Mouse (Mus musculus) limb, embryonic 11.5 days (tissue): ENCODE results near the gene Frmd4a. TPM values are rescaled to one million over a fixed set of nuclear protein-coding genes. Genes with fewer than 3 reads are reported as not detected.

Source experiments
- ATAC-seq: fragments of 200-750 bp; cut with Nextera tagmentation; 2 replicates; pipeline ENCODE4 v1.8.0; 2017; ENCODE audit warnings: low read depth; ENCODE audit not compliant: insufficient number of reproducible peaks, low FRiP score, low TSS enrichment
- DNase-seq: peaks from one replicate; pipeline ENCODE4 v3.0.0-alpha.2; 2015; ENCODE audit warnings: low spot score
- H3K27ac ChIP-seq: fragments of 300-500 bp; sonication (generic); replicated peaks from 2 replicates; pipeline ENCODE4 v1.5.1; 2014; ENCODE audit warnings: low read depth, mild to moderate bottlenecking, low read length
- H3K27me3 ChIP-seq: fragments of 300-500 bp; sonication (generic); 2 replicates; pipeline ENCODE4 v1.6.1; 2014; ENCODE audit warnings: mild to moderate bottlenecking, low read length, mixed read lengths; ENCODE audit not compliant: control insufficient read depth, insufficient read depth
- H3K36me3 ChIP-seq: fragments of 300-500 bp; sonication (generic); 2 replicates; pipeline ENCODE4 v1.6.1; 2014; ENCODE audit warnings: mild to moderate bottlenecking, low read length, moderate library complexity, mixed read lengths; ENCODE audit not compliant: control insufficient read depth, insufficient read depth
- H3K4me1 ChIP-seq: fragments of 300-500 bp; sonication (generic); 2 replicates; pipeline ENCODE4 v1.6.1; 2014; ENCODE audit warnings: low read length, mixed read lengths; ENCODE audit not compliant: control insufficient read depth, insufficient read depth
- H3K4me2 ChIP-seq: fragments of 300-500 bp; sonication (generic); 2 replicates; pipeline ENCODE4 v1.6.1; 2014; ENCODE audit warnings: low read depth, mild to moderate bottlenecking, moderate library complexity; ENCODE audit not compliant: severe bottlenecking
- H3K4me3 ChIP-seq: fragments of 300-500 bp; sonication (generic); 2 replicates; pipeline ENCODE4 v1.5.1; 2014; ENCODE audit warnings: low read depth, low read length
- H3K9ac ChIP-seq: fragments of 300-500 bp; sonication (generic); 2 replicates; pipeline ENCODE4 v1.6.1; 2014; ENCODE audit warnings: mild to moderate bottlenecking, low read length
- H3K9me3 ChIP-seq: fragments of 300-500 bp; sonication (generic); 2 replicates; pipeline ENCODE4 v1.6.1; 2016; ENCODE audit warnings: low read length; ENCODE audit not compliant: control insufficient read depth
- WGBS: fragments of 180-500 bp; shearing (Covaris S2); extraction: QIAGEN DNeasy Blood & Tissue Kit; methylation state at CpG from one replicate; pipeline ENCODE4 v1.1.7; 2014; 5-methylcytosine and 5-hydroxymethylcytosine counted together
- polyA plus RNA-seq: library from polyadenylated mRNA; unstranded; fragments of >200 nt; fragmentation: Nextera tagmentation; extraction: Ambion mirVana; gene quantifications from 2 replicates; pipeline ENCODE4 v1.2.1, GENCODE M21; 2014

The Frmd4a gene
- polyA plus RNA-seq, 1 experiment from 2014 or later: 65.3 TPM

DNA sequence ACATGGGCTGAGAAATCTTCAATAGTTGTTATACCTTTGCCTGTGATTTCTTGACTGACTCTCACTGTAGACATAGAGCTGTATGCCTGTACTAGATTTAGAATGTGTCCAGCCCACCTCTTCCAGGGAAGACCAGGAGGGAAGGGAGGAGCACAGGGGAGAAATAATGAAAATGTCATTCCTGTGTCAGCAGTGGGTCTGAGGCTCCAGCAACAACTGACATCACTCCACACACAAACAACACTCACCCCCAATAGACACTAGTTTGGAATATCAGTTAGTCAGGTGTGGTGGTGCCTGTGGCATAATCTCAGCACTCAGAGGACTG is 82.2 kb downstream of the Frmd4a start:
- H3K4me3 ChIP-seq: no peak overlapping the region
- no peak overlapping the region for H3K9ac ChIP-seq
- ATAC-seq (no peak), DNase-seq (no peak)
- H3K27ac ChIP-seq: no peak overlapping the region
- H3K27me3 ChIP-seq: no peaks in the 10 kb centered on the region
- H3K9me3 ChIP-seq: no peaks in the 10 kb centered on the region
- no peaks in the 10 kb centered on the region; the same call in 1 of the 2 replicates for H3K4me1 ChIP-seq
- H3K36me3 ChIP-seq: no peaks in the 10 kb centered on the region
- H3K4me2 ChIP-seq: no peak overlapping the region

GRCm38 (mm10) chr2:4101370-4101769 is 83.9 kb downstream of the Frmd4a start:
- 76% methylated on average over 2 of the region's 2 CpGs for WGBS
- DNase-seq (no peak), ATAC-seq (no peak)
- no peaks in the 10 kb centered on the region for H3K36me3 ChIP-seq
- H3K27ac ChIP-seq: no peak overlapping the region
- H3K9me3 ChIP-seq: no peaks in the 10 kb centered on the region
- no peak overlapping the region for H3K4me2 ChIP-seq
- H3K27me3 ChIP-seq: no peaks in the 10 kb centered on the region
- H3K9ac ChIP-seq: no peak overlapping the region
- H3K4me1 ChIP-seq: no peaks in the 10 kb centered on the region; the same call in 1 of the 2 replicates
- H3K4me3 ChIP-seq: no peak overlapping the region

- ATAC-seq (no peak), DNase-seq (no peak)
- no peaks in the 10 kb centered on the region for H3K27me3 ChIP-seq
- no peak overlapping the region for H3K4me2 ChIP-seq
- no peaks in the 10 kb centered on the region for H3K4me1 ChIP-seq
- H3K36me3 ChIP-seq: no peaks in the 10 kb centered on the region
- H3K9ac ChIP-seq: no peak overlapping the region
- 82% methylated on average over 7 of the region's 7 CpGs for WGBS
- H3K4me3 ChIP-seq: no peak overlapping the region
- H3K9me3 ChIP-seq: no peaks in the 10 kb centered on the region
- no peak overlapping the region for H3K27ac ChIP-seq
These were observed 95.9 kb downstream of the Frmd4a start for GRCm38 (mm10) chr2:4113303-4113920.

DNA sequence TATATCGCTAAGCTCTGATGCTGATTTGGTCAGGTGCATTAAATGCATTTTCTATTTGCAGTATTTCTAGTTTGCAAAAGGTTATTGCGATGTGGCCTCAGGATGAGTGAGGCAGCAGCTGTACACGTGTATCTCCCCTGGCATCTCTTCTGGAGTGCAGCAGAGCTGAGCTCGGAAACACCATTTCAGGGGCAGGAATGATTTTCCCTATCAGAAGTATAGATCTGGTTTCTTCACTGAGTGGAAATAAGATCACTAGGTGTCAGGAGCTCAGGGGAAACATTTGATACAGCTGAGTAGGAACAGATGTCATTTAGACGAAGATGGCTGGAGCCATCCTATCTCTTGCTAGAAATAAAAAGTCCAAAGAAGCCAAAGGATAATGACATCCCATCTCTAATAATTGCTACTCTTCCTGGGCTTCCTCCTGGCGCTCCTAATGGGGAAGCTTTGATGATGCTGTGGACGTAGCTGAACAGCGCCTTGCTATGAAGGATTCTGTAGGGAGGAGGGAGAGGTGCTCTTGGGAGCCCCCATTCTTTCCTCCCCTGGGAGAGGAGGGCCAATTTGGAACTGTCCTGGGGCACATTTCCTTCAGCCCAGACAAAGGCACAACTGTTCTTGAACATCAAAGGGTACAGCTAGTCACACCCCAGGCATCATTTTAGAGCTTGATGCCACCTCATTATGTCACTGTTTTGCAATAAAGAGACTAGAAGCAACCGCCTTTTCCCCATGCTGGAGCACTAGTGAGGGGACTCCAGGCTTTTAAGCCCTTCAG is 102.4 kb downstream of the Frmd4a start:
- 37% methylated on average over 9 of the region's 9 CpGs for WGBS
- ATAC-seq: no peak
- no peak overlapping the region for H3K4me3 ChIP-seq

DNA sequence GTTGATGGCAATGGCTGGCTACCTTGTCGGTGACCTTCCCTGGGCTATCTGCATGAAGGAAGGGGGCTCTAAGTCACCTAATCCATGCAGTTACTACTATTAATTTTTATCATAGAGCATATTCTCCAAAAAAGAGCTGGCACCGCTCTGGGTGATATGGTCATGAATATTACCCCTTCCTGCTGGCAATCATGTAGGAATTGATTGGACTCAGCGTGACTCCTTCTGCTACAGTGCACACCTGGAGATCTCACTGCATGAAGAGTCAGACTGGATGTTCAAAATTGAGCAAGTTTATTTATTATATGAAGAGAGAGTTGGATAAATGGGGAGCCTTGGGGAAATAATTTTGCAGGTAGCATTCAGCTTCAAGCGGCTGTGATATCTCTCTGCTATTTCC is 113.7 kb downstream of the Frmd4a start:
- Histone ChIP-seq H3K36me3 (no peaks in the 10 kb centered on the region), H3K27ac (no peak overlapping the region), H3K4me2 (no peak overlapping the region), H3K4me1 (no peaks in the 10 kb centered on the region), H3K9me3 (no peaks in the 10 kb centered on the region), H3K9ac (no peak overlapping the region), H3K27me3 (no peaks in the 10 kb centered on the region), H3K4me3 (no peak overlapping the region)
- WGBS: 95% methylated on average over 4 of the region's 4 CpGs
- ATAC-seq (no peak), DNase-seq (no peak)

More for the DNA sequence above, 102.4 kb downstream of the Frmd4a start:
- peak; percentile 30 for DNase-seq
- no peaks in the 10 kb centered on the region for H3K27me3 ChIP-seq
- no peak overlapping the region for H3K9ac ChIP-seq
- H3K36me3 ChIP-seq: no peaks in the 10 kb centered on the region
- H3K9me3 ChIP-seq: no peaks in the 10 kb centered on the region
- no peak overlapping the region for H3K27ac ChIP-seq
- no peaks in the 10 kb centered on the region for H3K4me1 ChIP-seq
- no peak overlapping the region for H3K4me2 ChIP-seq

DNA sequence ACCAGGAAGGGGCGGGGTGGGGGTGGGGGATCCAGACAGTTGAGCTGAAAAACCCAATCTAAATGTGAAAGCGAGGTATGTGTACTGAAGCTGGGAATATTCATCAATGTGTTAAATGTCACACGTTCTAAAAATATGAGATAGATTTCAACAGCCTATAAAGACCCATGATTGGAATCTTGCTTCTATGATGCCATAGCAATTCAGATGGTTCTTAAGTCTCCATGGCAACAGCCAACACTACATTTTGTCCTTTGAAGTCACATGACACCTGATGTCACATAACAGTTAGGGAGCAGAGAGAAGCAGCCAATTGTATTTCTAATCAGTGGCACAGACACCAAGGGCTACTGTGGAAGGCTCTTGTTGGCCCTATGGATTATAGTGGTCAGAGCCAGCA is 120.0 kb downstream of the Frmd4a start:
- Histone ChIP-seq H3K4me3 (no peak overlapping the region), H3K4me2 (no peak overlapping the region), H3K27me3 (no peaks in the 10 kb centered on the region), H3K36me3 (no peaks in the 10 kb centered on the region), H3K9me3 (no peaks in the 10 kb centered on the region), H3K27ac (no peak overlapping the region), H3K9ac (no peak overlapping the region), H3K4me1 (no peaks in the 10 kb centered on the region)
- no peak for DNase-seq
- ATAC-seq: no peak
- 91% methylated on average over 3 of the region's 3 CpGs for WGBS

- H3K4me1 ChIP-seq: no peaks in the 10 kb centered on the region
- no peaks in the 10 kb centered on the region for H3K36me3 ChIP-seq
- no peaks in the 10 kb centered on the region for H3K9me3 ChIP-seq
- no peak for ATAC-seq
- H3K4me2 ChIP-seq: no peak overlapping the region
- H3K27me3 ChIP-seq: no peaks in the 10 kb centered on the region
- 59% methylated on average over 4 of the region's 4 CpGs for WGBS
- H3K4me3 ChIP-seq: no peak overlapping the region
- H3K27ac ChIP-seq: no peak overlapping the region
- no peak overlapping the region for H3K9ac ChIP-seq
- no peak for DNase-seq
These were observed 124.9 kb downstream of the Frmd4a start for GRCm38 (mm10) chr2:4142221-4142950.

- Histone ChIP-seq H3K4me3 (no peak overlapping the region), H3K9ac (no peak overlapping the region), H3K4me1 (no peaks in the 10 kb centered on the region), H3K27ac (no peak overlapping the region), H3K27me3 (no peaks in the 10 kb centered on the region), H3K4me2 (no peak overlapping the region), H3K9me3 (no peaks in the 10 kb centered on the region), H3K36me3 (no peaks in the 10 kb centered on the region)
- ATAC-seq: no peak
- WGBS: 83% methylated on average over 4 of the region's 4 CpGs
- no peak for DNase-seq
These were observed 126.9 kb downstream of the Frmd4a start for GRCm38 (mm10) chr2:4144424-4144823.
